Mouse (Mus musculus): ENCODE data around the gene Lhpp. TPM values are rescaled to one million over a fixed set of nuclear protein-coding genes. Genes with fewer than 3 reads are reported as not detected.
"Not testable (repeated sequence)": the region's sequence is repeated elsewhere in the genome, so short reads cannot be mapped to it uniquely, and the experiment has no call there.

Gene Lhpp
- total RNA-seq, 2 experiments from 2014 or later, result 1.7 to 1.8 TPM

GRCm38 (mm10) chr7:132638446-132639087 is 28.1 kb downstream of the Lhpp start:
- 0 out of 2 replicates have a peak, but pooled peaks have one; percentile 41 for ATAC-seq (replicated peaks; ENCODE audit: low FRiP score, poor library complexity, severe bottlenecking)

- ATAC-seq (replicated peaks; ENCODE audit: low FRiP score, poor library complexity, severe bottlenecking), result no peak
Measured at GRCm38 (mm10) chr7:132640946-132641345, 30.5 kb downstream of the Lhpp start.

GRCm38 (mm10) chr7:132641606-132642005 is 31.2 kb downstream of the Lhpp start:
- ATAC-seq (replicated peaks; ENCODE audit: low FRiP score, poor library complexity, severe bottlenecking), result no peak

- no peak for ATAC-seq (replicated peaks; ENCODE audit: low FRiP score, poor library complexity, severe bottlenecking)
Measured at GRCm38 (mm10) chr7:132644605-132645279, 34.3 kb downstream of the Lhpp start.

- ATAC-seq (replicated peaks; ENCODE audit: low FRiP score, poor library complexity, severe bottlenecking), result no peak
Measured at GRCm38 (mm10) chr7:132646514-132646913, 36.1 kb downstream of the Lhpp start.

GRCm38 (mm10) chr7:132654412-132654811 is 44.0 kb downstream of the Lhpp start:
- ATAC-seq (replicated peaks; ENCODE audit: low FRiP score, poor library complexity, severe bottlenecking), result no peak

GRCm38 (mm10) chr7:132656075-132656474 is 45.6 kb downstream of the Lhpp start:
- ATAC-seq (replicated peaks; ENCODE audit: low FRiP score, poor library complexity, severe bottlenecking), result peak; percentile 77

GRCm38 (mm10) chr7:132656548-132656947 is 46.1 kb downstream of the Lhpp start:
- ATAC-seq (replicated peaks; ENCODE audit: low FRiP score, poor library complexity, severe bottlenecking), result peak; percentile 23; the same call in 1 of the 2 replicates

GRCm38 (mm10) chr7:132657371-132658057 is 47.1 kb downstream of the Lhpp start:
- ATAC-seq (replicated peaks; ENCODE audit: low FRiP score, poor library complexity, severe bottlenecking), result no peak

- ATAC-seq (replicated peaks; ENCODE audit: low FRiP score, poor library complexity, severe bottlenecking), result no peak
Measured at GRCm38 (mm10) chr7:132658058-132658450, 47.6 kb downstream of the Lhpp start.

- ATAC-seq (replicated peaks; ENCODE audit: low FRiP score, poor library complexity, severe bottlenecking), result no peak
Measured at GRCm38 (mm10) chr7:132658688-132659087, 48.2 kb downstream of the Lhpp start.

GRCm38 (mm10) chr7:132659633-132660032 is 49.2 kb downstream of the Lhpp start:
- ATAC-seq (replicated peaks; ENCODE audit: low FRiP score, poor library complexity, severe bottlenecking), result no peak

- ATAC-seq (replicated peaks; ENCODE audit: low FRiP score, poor library complexity, severe bottlenecking), result not testable (repeated sequence)
Measured at GRCm38 (mm10) chr7:132662831-132663230, 52.4 kb downstream of the Lhpp start.

- ATAC-seq (replicated peaks; ENCODE audit: low FRiP score, poor library complexity, severe bottlenecking), result no peak
Measured at GRCm38 (mm10) chr7:132664815-132665214, 54.4 kb downstream of the Lhpp start.

- ATAC-seq (replicated peaks; ENCODE audit: low FRiP score, poor library complexity, severe bottlenecking), result no peak
Measured at GRCm38 (mm10) chr7:132665664-132666382, 55.4 kb downstream of the Lhpp start.

- ATAC-seq (replicated peaks; ENCODE audit: low FRiP score, poor library complexity, severe bottlenecking), result no peak
Measured at GRCm38 (mm10) chr7:132666516-132666915, 56.1 kb downstream of the Lhpp start.

- ATAC-seq (replicated peaks; ENCODE audit: low FRiP score, poor library complexity, severe bottlenecking), result no peak
Measured at GRCm38 (mm10) chr7:132668604-132669003, 58.2 kb downstream of the Lhpp start.

- ATAC-seq (replicated peaks; ENCODE audit: low FRiP score, poor library complexity, severe bottlenecking), result no peak
Measured at GRCm38 (mm10) chr7:132669999-132670862, 59.8 kb downstream of the Lhpp start.

- ATAC-seq (replicated peaks; ENCODE audit: low FRiP score, poor library complexity, severe bottlenecking), result no peak
Measured at GRCm38 (mm10) chr7:132670863-132671165, 60.4 kb downstream of the Lhpp start.
